Mouse (Mus musculus) monocyte, adult 2 months (primary cell): Measurements from ENCODE around the gene Cd38.

ENCODE experiments used
- DNase-seq, 2 experiments: peaks; one replicate each; pipeline ENCODE4 v3.0.0; 2022; ENCODE audit warnings: low spot score in 2 of 2, low read depth in 1 of 2

The Cd38 gene

GRCm38 (mm10) chr5:43933269-43933668, 64.9 kb downstream of the Cd38 start:
- DNase-seq: no peak

DNA sequence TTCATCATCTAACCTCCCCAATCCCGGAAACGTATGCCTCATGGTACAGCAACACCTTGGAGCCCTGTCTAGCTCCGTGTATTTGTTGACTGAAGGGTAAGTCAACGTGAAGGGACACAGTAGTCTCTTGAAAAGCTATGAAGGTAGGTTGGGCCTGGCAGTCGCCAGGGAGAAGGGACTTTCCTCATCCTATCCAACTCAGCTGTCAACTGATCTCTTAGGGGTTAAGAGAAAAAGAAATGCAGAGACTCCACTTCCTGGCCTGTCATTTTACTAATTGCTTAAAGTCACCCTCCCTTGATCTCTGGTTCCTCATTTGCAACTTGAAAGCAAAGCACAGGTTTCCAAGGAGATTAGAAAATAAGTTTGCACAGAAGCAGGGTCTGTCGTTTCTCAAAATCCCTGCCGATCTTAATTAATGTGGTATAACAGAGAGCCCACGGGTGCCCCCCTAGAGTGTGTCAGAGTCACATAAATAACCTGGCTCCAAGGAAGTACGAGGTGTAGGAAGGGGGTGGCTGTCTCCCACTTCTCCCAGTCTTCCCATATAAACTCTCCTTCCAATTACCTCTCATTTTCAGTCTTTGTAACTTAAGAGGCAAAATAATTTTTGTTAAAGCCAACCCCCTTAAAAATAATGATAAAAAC, 79.1 kb downstream of the Cd38 start:
- DNase-seq: peak in 1 of 2 experiments; percentile 1

- peak in 1 of 2 experiments; percentile 13 for DNase-seq
These were observed 79.9 kb downstream of the Cd38 start for GRCm38 (mm10) chr5:43948111-43948743.

DNA sequence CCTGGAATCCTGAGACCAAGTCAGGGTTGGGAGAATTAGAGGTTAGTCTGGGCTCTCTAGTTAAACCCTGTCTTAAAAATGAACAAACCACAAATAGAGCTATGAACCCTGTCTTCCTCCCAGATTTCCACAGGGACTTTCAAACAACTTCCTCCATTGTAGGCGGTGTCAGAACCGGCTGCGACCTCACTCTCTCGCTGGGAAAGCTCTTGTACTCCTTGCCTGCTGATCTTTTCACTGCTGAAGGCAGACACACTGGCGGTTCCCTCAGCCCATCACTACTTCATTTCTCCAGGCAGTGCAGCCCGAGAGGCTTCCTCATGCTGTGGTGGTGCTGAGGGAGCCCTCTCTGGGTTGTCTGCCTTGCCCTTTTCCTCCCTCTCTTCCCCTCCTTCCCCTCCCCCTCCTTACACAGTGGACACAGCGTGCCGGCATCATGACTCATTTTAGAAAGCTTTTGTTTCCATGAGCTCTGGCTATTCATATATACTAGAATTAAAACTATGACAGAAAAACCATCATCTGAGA, 80.5 kb downstream of the Cd38 start:
- no peak for DNase-seq

DNA sequence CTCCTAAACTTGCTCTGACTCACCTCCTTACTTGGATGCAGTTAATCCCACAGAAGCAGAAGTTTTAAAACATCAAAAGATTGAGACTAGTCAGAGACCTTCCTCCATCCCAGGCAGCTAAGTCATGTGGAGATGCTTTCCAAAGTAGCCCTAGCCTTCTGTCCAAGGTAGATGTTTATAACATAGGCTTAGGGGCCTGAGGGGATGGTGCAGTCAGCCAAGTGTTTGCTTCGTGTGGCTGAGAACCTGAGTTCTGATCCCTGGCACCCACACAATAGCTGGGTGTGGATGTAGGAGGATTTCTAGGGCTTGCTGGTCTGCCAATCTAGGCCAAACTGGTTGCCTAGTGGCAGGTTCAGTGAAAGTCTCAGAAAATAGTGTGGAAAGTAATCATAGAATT, 84.9 kb downstream of the Cd38 start:
- no peak for DNase-seq

DNA sequence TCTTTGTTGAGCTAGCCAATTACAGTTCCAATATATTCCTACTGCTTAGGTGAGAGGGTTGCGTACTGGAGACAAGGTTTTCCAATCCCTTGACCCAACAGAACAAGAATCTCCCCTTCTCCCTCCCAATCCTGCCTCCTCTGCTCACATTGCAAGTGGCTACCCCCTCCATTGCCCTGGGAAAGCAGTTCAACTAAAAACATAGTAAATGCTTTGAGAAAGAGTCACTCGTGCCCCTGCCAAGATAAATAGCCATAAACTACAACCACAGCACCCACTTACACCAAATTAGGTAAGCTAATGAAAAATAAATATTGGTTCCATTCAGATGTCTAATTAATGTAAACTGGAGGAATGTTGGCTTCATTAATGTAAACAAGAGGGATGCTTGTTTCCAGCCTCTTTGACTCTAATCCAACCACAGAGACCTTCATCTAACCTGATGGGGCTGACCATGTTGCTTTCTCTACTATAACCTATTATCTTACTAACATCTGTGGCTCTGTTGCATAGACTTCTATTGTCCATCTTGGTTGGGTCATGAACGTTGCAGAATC, 91.6 kb downstream of the Cd38 start:
- DNase-seq: no peak

DNA sequence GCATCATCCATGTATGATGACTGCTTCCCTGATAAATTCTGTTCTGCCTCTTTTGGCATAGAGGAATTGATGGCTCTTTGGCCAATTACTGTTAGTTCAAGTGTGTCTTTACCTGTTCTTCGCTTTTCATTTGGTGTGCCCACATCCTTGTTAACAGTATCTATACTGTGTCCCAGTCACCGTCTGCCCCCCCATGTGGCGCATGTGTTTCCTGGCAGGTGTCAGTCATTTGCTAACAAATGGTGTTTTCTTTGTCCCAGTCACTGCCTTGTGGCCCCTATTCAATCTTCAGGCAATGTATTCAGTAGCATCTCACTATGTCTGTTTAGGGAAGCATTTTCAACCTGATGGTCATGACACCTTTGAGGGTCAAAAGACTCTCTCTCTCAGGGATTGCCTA, 92.7 kb downstream of the Cd38 start:
- DNase-seq: no peak
